Mouse (Mus musculus) lung, embryonic 14.5 days (tissue): Measurements from ENCODE around the gene Ngf. TPM values are rescaled to one million over a fixed set of nuclear protein-coding genes. Genes with fewer than 3 reads are reported as not detected.
A peak's percentile ranks its signal among the peaks of the same experiment; 100 is the strongest.

ENCODE experiments used
- ATAC-seq: fragments of 200-750 bp; cut with Nextera tagmentation; 2 replicates; pipeline ENCODE4 v1.8.0; 2017; ENCODE audit warnings: mild to moderate bottlenecking, moderate TSS enrichment, moderate library complexity; ENCODE audit not compliant: insufficient read depth
- DNase-seq: peaks from one replicate; pipeline ENCODE4 v3.0.0-alpha.2; 2015
- H3K27ac ChIP-seq: fragments of 300-500 bp; sonication (generic); 2 replicates; pipeline ENCODE4 v1.5.1; 2014; ENCODE audit warnings: low read depth, mild to moderate bottlenecking, moderate library complexity
- H3K27me3 ChIP-seq: fragments of 300-500 bp; sonication (generic); 2 replicates; pipeline ENCODE4 v1.6.1; 2014; ENCODE audit warnings: low read length, control low read depth; ENCODE audit not compliant: insufficient read depth
- H3K36me3 ChIP-seq: fragments of 300-500 bp; sonication (generic); 2 replicates; pipeline ENCODE4 v1.6.1; 2014; ENCODE audit warnings: control low read depth; ENCODE audit not compliant: insufficient read depth
- H3K4me1 ChIP-seq: fragments of 300-500 bp; sonication (generic); 2 replicates; pipeline ENCODE4 v1.6.1; 2014; ENCODE audit warnings: antibody characterized with exemption, control low read depth; ENCODE audit not compliant: insufficient read depth
- H3K4me2 ChIP-seq: fragments of 300-500 bp; sonication (generic); 2 replicates; pipeline ENCODE4 v1.6.1; 2014; ENCODE audit warnings: mild to moderate bottlenecking
- H3K4me3 ChIP-seq: fragments of 300-500 bp; sonication (generic); 2 replicates; pipeline ENCODE4 v1.5.1; 2014; ENCODE audit warnings: low read depth, low read length
- H3K9ac ChIP-seq: fragments of 300-500 bp; sonication (generic); 2 replicates; pipeline ENCODE4 v1.6.1; 2014
- H3K9me3 ChIP-seq: fragments of 300-500 bp; sonication (generic); 2 replicates; pipeline ENCODE4 v1.6.1; 2016; ENCODE audit warnings: low read depth, low read length, control low read depth
- CTCF ChIP-seq: IDR thresholded peaks from 2 replicates; pipeline ENCODE4 v1.5.1; 2016; ENCODE audit warnings: antibody characterized with exemption, low read depth
- WGBS: fragments of 180-500 bp; shearing (Covaris S2); extraction: QIAGEN DNeasy Blood & Tissue Kit; methylation state at CpG from one replicate; pipeline ENCODE4 v1.1.7; 2014; 5-methylcytosine and 5-hydroxymethylcytosine counted together
- polyA plus RNA-seq: library from polyadenylated mRNA; unstranded; fragments of >200 nt; fragmentation: Nextera tagmentation; extraction: Ambion mirVana; gene quantifications from 2 replicates; pipeline ENCODE4 v1.2.1, GENCODE M21; 2014

Gene Ngf
- polyA plus RNA-seq, 1 experiment from 2014 or later = 0.82 TPM

GRCm38 (mm10) chr3:102507666-102508260 is 38.0 kb downstream of the Ngf start:
- H3K9me3 ChIP-seq = no peaks in the 10 kb centered on the region
- H3K4me2 ChIP-seq = no peak overlapping the region
- TF ChIP-seq CTCF = no peak
- no peak overlapping the region for H3K27ac ChIP-seq
- 0 out of 2 replicates have a peak, but pooled peaks cover 7% of the 10 kb centered on the region for H3K4me1 ChIP-seq
- no peak for ATAC-seq
- H3K27me3 ChIP-seq = no peaks in the 10 kb centered on the region
- WGBS = 71% methylated on average over 8 of the region's 8 CpGs
- no peaks in the 10 kb centered on the region for H3K36me3 ChIP-seq
- no peak overlapping the region for H3K9ac ChIP-seq
- DNase-seq = peak; percentile 12
- H3K4me3 ChIP-seq = no peak overlapping the region

DNA sequence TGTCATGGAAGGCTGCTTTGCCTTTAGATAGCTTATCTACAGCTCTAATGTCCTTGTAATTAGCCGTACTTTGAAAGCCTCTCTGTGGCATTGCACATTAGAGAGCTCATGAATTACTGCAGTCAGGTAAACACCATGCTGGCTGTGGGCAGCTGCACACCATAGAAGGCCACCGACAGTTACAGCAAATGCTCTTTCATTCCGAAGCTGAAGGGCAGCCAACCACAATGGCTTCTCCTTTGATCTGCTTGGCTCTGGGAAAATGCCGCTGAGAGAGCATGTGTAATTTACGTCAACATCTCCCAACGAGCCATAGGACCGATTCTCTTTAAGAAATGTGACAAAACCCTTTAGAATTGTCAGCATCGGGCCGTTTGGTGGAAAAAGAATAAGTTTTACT is 38.7 kb downstream of the Ngf start:
- H3K4me2 ChIP-seq = no peak overlapping the region
- 48% methylated on average over 9 of the region's 9 CpGs for WGBS
- no peaks in the 10 kb centered on the region for H3K9me3 ChIP-seq
- H3K9ac ChIP-seq = no peak overlapping the region
- H3K27ac ChIP-seq = no peak overlapping the region
- H3K36me3 ChIP-seq = no peaks in the 10 kb centered on the region
- DNase-seq (peak; percentile 22), ATAC-seq (no peak)
- no peak overlapping the region for H3K4me3 ChIP-seq
- H3K27me3 ChIP-seq = no peaks in the 10 kb centered on the region
- H3K4me1 ChIP-seq = 0 out of 2 replicates have a peak, but pooled peaks cover 7% of the 10 kb centered on the region
- no peak for TF ChIP-seq CTCF

DNA sequence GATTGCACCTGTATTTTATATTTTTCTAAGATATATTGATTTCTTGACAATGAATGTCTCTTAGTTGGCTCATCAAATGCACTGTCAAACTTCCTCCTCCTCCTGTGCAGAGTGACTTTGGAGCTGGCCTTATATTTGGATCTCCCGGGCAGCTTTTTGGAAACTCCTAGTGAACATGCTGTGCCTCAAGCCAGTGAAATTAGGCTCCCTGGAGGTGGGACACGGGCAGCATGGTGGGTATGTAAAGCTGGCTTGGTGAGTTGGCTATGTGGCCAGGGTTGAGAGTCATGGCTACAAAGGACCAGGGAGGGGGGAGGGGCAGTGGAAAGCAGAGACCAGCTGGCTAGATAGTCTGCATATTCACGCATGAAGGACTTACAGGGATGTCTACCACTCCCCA is 39.9 kb downstream of the Ngf start:
- Histone ChIP-seq H3K4me3 (no peak overlapping the region), H3K9me3 (no peaks in the 10 kb centered on the region), H3K9ac (no peak overlapping the region), H3K36me3 (no peaks in the 10 kb centered on the region), H3K27ac (no peak overlapping the region), H3K27me3 (no peaks in the 10 kb centered on the region), H3K4me1 (0 out of 2 replicates have a peak, but pooled peaks cover 7% of the 10 kb centered on the region), H3K4me2 (no peak overlapping the region)
- ATAC-seq (no peak), DNase-seq (no peak)
- TF ChIP-seq CTCF = no peak
- 65% methylated on average over 3 of the region's 3 CpGs for WGBS

DNA sequence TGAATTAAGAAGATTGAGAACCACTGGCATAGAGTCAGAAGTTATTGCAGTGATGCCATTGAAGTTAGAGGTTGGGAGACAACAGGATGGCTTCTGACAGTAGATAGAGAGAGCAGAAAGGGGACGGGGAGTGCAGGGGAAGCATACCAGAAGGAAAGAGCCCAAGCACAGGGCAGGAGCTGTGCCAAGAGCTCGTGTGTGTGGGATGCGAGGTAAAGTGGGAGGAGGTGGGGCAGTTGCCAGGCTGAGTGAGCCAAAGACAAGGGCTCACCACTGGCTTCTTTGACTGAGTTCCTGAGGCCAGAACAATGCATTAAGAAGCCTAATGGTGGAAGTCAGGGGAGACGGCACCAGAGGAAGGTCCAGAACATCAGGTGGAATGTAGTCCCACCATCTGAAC is 47.2 kb downstream of the Ngf start:
- no peak overlapping the region for H3K4me3 ChIP-seq
- no peak overlapping the region for H3K9ac ChIP-seq
- 78% methylated on average over 4 of the region's 4 CpGs for WGBS
- no peaks in the 10 kb centered on the region for H3K4me1 ChIP-seq
- H3K27ac ChIP-seq = no peak overlapping the region
- no peaks in the 10 kb centered on the region for H3K27me3 ChIP-seq
- ATAC-seq = no peak
- H3K4me2 ChIP-seq = no peak overlapping the region
- no peak for TF ChIP-seq CTCF
- H3K9me3 ChIP-seq = no peaks in the 10 kb centered on the region
- no peaks in the 10 kb centered on the region for H3K36me3 ChIP-seq
- no peak for DNase-seq

DNA sequence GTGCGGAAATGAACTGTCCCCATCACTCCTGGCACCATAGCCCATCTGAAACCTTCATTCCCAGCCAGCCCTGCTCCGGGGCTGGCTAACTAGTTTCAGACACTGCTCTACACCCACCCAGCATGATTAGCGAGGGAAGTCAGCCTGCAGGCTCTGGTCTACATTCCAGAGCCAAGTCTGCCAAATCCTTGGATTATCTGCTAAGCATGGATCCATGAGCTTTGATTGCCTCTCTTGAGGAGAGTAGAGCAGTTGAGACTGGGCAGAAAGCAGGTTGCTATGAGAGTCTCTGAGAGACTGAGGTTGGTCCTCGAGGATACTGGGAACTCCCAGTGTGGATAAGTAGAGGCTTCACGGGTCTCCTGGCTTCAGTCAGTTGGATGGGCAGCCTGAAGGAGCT is 51.3 kb downstream of the Ngf start:
- no peak for TF ChIP-seq CTCF
- 68% methylated on average over 5 of the region's 5 CpGs for WGBS
- H3K27ac ChIP-seq = no peak overlapping the region
- H3K9me3 ChIP-seq = no peaks in the 10 kb centered on the region
- no peaks in the 10 kb centered on the region for H3K36me3 ChIP-seq
- DNase-seq (no peak), ATAC-seq (no peak)
- H3K4me3 ChIP-seq = no peak overlapping the region
- no peak overlapping the region for H3K4me2 ChIP-seq
- no peaks in the 10 kb centered on the region for H3K4me1 ChIP-seq
- H3K9ac ChIP-seq = no peak overlapping the region
- no peaks in the 10 kb centered on the region for H3K27me3 ChIP-seq

DNA sequence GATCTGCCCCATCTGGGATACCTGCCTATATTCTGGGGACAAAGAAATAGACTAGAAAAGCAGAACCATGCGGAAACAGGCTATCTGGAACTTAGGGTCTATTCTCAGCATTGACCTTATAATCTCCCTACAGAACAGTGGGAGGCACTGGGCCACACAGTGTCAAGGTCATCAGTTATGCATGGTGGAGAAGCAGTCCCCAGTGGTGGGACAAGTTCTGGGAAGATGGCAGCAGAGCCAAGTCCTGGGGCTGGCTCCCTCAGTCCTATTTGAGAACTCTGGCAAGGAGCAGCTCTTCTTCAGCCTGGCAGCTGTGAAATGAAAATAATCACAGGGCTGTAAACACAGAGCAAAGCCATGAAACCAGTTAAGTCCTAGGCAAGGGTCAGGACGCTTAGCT is 54.0 kb downstream of the Ngf start:
- WGBS = 84% methylated on average over 2 of the region's 2 CpGs
- H3K9me3 ChIP-seq = no peaks in the 10 kb centered on the region
- TF ChIP-seq CTCF = no peak

GRCm38 (mm10) chr3:102524951-102525350 is 55.2 kb downstream of the Ngf start:
- TF ChIP-seq CTCF = no peak
- 0 out of 2 replicates have a peak, but pooled peaks cover 6% of the 10 kb centered on the region for H3K4me1 ChIP-seq
- no peak overlapping the region for H3K4me2 ChIP-seq
- DNase-seq (no peak), ATAC-seq (no peak)
- H3K27ac ChIP-seq = no peak overlapping the region
- 48% methylated on average over 7 of the region's 7 CpGs for WGBS
- H3K36me3 ChIP-seq = no peaks in the 10 kb centered on the region
- H3K9me3 ChIP-seq = no peaks in the 10 kb centered on the region
- no peaks in the 10 kb centered on the region for H3K27me3 ChIP-seq
- H3K9ac ChIP-seq = no peak overlapping the region
- no peak overlapping the region for H3K4me3 ChIP-seq

More for the DNA sequence above, 54.0 kb downstream of the Ngf start:
- Histone ChIP-seq H3K4me1 (0 out of 2 replicates have a peak, but pooled peaks cover 6% of the 10 kb centered on the region), H3K36me3 (no peaks in the 10 kb centered on the region), H3K9ac (no peak overlapping the region), H3K27ac (no peak overlapping the region), H3K27me3 (no peaks in the 10 kb centered on the region), H3K4me2 (no peak overlapping the region), H3K4me3 (no peak overlapping the region)
- DNase-seq (no peak), ATAC-seq (no peak)
